In the genomic region with DNA sequence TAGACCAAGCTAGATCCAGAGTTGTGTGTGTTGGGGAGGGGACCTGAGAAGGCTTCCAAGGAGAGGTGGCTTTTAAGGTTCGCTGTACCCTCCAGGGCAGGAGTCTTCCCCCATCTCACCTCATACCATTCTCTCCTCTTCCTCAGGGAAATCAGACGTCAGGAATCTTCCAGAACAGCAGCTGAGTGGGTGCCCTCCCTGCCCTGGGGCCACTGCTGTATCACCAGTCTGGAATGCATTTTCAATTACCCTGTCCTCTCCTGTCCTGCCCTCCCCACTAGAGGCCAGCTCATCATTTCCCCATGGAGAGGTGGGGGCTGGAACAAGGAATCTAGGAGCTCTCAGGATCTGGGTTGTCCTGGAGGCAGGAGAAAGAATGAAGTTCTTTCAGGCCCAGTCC, we compare ENCODE assay signal across 14 mouse cellular contexts. TPM values are rescaled to one million over a fixed set of nuclear protein-coding genes. Genes with fewer than 3 reads are reported as not detected.
"Had no signal": no experiment of that assay in that cellular context is flagged by ENCODE, and none has a peak within 500 bp of the region (broad histone marks: within the 10 kb centered on the region; RNA-seq: fewer than 3 reads in every experiment).

No protein-coding gene starts in this region.

- H3K9me3 ChIP-seq: liver, embryonic 13.5 days; midbrain, embryonic 12.5 days had no signal

- H3K36me3 ChIP-seq: liver, embryonic 13.5 days; midbrain, embryonic 12.5 days had no signal

- DNase-seq: layer of hippocampus, postnatal 36 days; liver, embryonic 13.5 days; lung, adult 2 months; lung, postnatal 14 days; lung, postnatal 4 days; thymus, adult 18-20 months; thymus, postnatal 36 days had no signal

- H3K4me1 ChIP-seq: liver, embryonic 13.5 days; midbrain, embryonic 12.5 days had no signal

- H3K27me3 ChIP-seq: liver, embryonic 13.5 days; midbrain, embryonic 12.5 days had no signal

- ATAC-seq: midbrain, embryonic 16.5 days had no signal

- H3K4me2 ChIP-seq: liver, embryonic 13.5 days; midbrain, embryonic 12.5 days had no signal

- H3K4me3 ChIP-seq: layer of hippocampus, adult 2 months; left cerebral cortex, adult 2 months; liver, embryonic 13.5 days; midbrain, embryonic 12.5 days had no signal

- H3K9ac ChIP-seq: liver, embryonic 13.5 days; midbrain, embryonic 12.5 days had no signal

- H3K27ac ChIP-seq: kidney, postnatal 0 days; layer of hippocampus, adult 2 months; left cerebral cortex, adult 2 months; liver, embryonic 13.5 days; midbrain, embryonic 12.5 days had no signal

RNA-seq across cellular contexts. Expression of gene Pdgfa, which starts 13.5 kb away (rescaled TPM):
- total RNA-seq: megakaryocyte-erythroid progenitor cell, adult 5-6 weeks; monocyte, adult 5-6 weeks had no signal
